Mouse (Mus musculus) CH12.LX (cell line): Measurements from ENCODE around the gene Os9. TPM values are rescaled to one million over a fixed set of nuclear protein-coding genes. Genes with fewer than 3 reads are reported as not detected.

Source experiments
- DNase-seq: peaks from one replicate; pipeline ENCODE4 v3.0.0-alpha.2; 2013; ENCODE audit errors: extremely low read depth
- H3K27ac ChIP-seq: 2 replicates; pipeline ENCODE4 v1.5.1; 2012; ENCODE audit warnings: low read depth, mild to moderate bottlenecking, control low read depth, moderate library complexity; ENCODE audit not compliant: insufficient read depth
- H3K27me3 ChIP-seq: replicated peaks from 2 replicates; pipeline ENCODE3; 2012; ENCODE audit warnings: inconsistent platforms
- H3K36me3 ChIP-seq, 2 experiments: replicated peaks in 1 of 2; 2 replicates each; pipeline versions ENCODE3 to v1.6.1; 2012; ENCODE audit warnings: inconsistent platforms in 1 of 2, low read length in 1 of 2, mild to moderate bottlenecking in 1 of 2, mixed read lengths in 1 of 2, moderate library complexity in 1 of 2; ENCODE audit not compliant: control insufficient read depth in 1 of 2, insufficient read depth in 1 of 2
- H3K4me1 ChIP-seq, 2 experiments: 2 replicates each; pipeline ENCODE4 v1.6.1; 2012; ENCODE audit warnings: inconsistent platforms in 1 of 2, moderate library complexity in 1 of 2; ENCODE audit not compliant: insufficient read depth in 2 of 2, control insufficient read depth in 1 of 2
- H3K4me2 ChIP-seq: 2 replicates; pipeline ENCODE4 v1.6.1; 2012; ENCODE audit warnings: low read depth, mild to moderate bottlenecking, control low read depth; ENCODE audit not compliant: poor library complexity, insufficient read depth, severe bottlenecking
- H3K4me3 ChIP-seq, 3 experiments: fragments of 150-350 bp in 1 of 3; sonication (generic) in 1 of 3; replicated peaks in 1 of 3; 2 replicates each; pipeline versions ENCODE3 to v1.5.1; 2011 to 2012; ENCODE audit warnings: low read depth in 2 of 3, low read length in 2 of 3, mild to moderate bottlenecking in 2 of 3, moderate library complexity in 2 of 3, control low read depth in 1 of 3, improper control_type of control experiment in 1 of 3, inconsistent platforms in 1 of 3, mixed read lengths in 1 of 3; ENCODE audit not compliant: poor library complexity in 1 of 3
- H3K79me2 ChIP-seq: replicated peaks from 2 replicates; pipeline ENCODE4 v1.6.1; 2012; ENCODE audit warnings: mild to moderate bottlenecking, moderate library complexity; ENCODE audit not compliant: control insufficient read depth, poor library complexity, insufficient read depth, severe bottlenecking; ENCODE audit errors: extremely low read depth
- H3K9ac ChIP-seq: 2 replicates; pipeline ENCODE4 v1.6.1; 2012; ENCODE audit warnings: low read depth, mild to moderate bottlenecking, control low read depth, moderate library complexity; ENCODE audit not compliant: insufficient read depth
- H3K9me3 ChIP-seq: replicated peaks from 2 replicates; pipeline ENCODE3; 2012; ENCODE audit warnings: low read length, inconsistent platforms, mixed read lengths
- BHLHE40 ChIP-seq: IDR thresholded peaks from 2 replicates; pipeline ENCODE4 v1.6.1; 2011; ENCODE audit warnings: mild to moderate bottlenecking, low read depth, low read length, improper control_type of control experiment
- CHD1 ChIP-seq: IDR thresholded peaks from 2 replicates; pipeline ENCODE4 v1.6.1; 2012; ENCODE audit warnings: low read depth, low read length, improper control_type of control experiment, inconsistent platforms
- EP300 ChIP-seq: IDR thresholded peaks from 2 replicates; pipeline ENCODE4 v1.6.1; 2011; ENCODE audit warnings: low read length, improper control_type of control experiment
- IRF4 ChIP-seq: IDR thresholded peaks from 2 replicates; pipeline ENCODE4 v1.6.1; 2014; ENCODE audit warnings: low read depth, mild to moderate bottlenecking, inconsistent platforms, low read length, improper control_type of control experiment
- MAX ChIP-seq: IDR thresholded peaks from 2 replicates; pipeline ENCODE4 v1.6.1; 2011; ENCODE audit warnings: low read length, improper control_type of control experiment
- MEF2A ChIP-seq: IDR thresholded peaks from 2 replicates; pipeline ENCODE4 v1.6.1; 2014; ENCODE audit warnings: low read depth, mild to moderate bottlenecking, inconsistent platforms, low read length, improper control_type of control experiment, borderline replicate concordance
- MXI1 ChIP-seq: IDR thresholded peaks from 2 replicates; pipeline ENCODE4 v1.6.1; 2011; ENCODE audit warnings: mild to moderate bottlenecking, low read depth, low read length, improper control_type of control experiment
- MYC ChIP-seq: IDR thresholded peaks from 2 replicates; pipeline ENCODE4 v1.6.1; 2011; ENCODE audit warnings: low read depth, mild to moderate bottlenecking, improper control_type of control experiment, low read length
- NELFE ChIP-seq: IDR thresholded peaks from 2 replicates; pipeline ENCODE4 v1.6.1; 2011; ENCODE audit warnings: low read depth, low read length, improper control_type of control experiment
- NRF1 ChIP-seq: IDR thresholded peaks from 2 replicates; pipeline ENCODE4 v1.6.1; 2014; ENCODE audit warnings: low read depth, mild to moderate bottlenecking, inconsistent platforms, low read length, improper control_type of control experiment, moderate library complexity
- PAX5 ChIP-seq: IDR thresholded peaks from 2 replicates; pipeline ENCODE4 v1.6.1; 2012; ENCODE audit warnings: low read length, inconsistent platforms, mixed read lengths
- POLR2AphosphoS2 ChIP-seq: IDR thresholded peaks from 2 replicates; pipeline ENCODE4 v1.6.1; 2011; ENCODE audit warnings: low read depth, low read length, improper control_type of control experiment
- RAD21 ChIP-seq: IDR thresholded peaks from 2 replicates; pipeline ENCODE4 v1.6.1; 2011; ENCODE audit warnings: low read depth, mild to moderate bottlenecking, low read length, improper control_type of control experiment, moderate library complexity
- SIN3A ChIP-seq: IDR thresholded peaks from 2 replicates; pipeline ENCODE4 v1.6.1; 2012; ENCODE audit warnings: low read length, improper control_type of control experiment, inconsistent platforms
- SMC3 ChIP-seq: IDR thresholded peaks from 2 replicates; pipeline ENCODE4 v1.6.1; 2011; ENCODE audit warnings: low read depth, low read length, improper control_type of control experiment
- TBP ChIP-seq: conservative IDR thresholded peaks from 2 replicates; pipeline ENCODE4 v1.6.1; 2011; ENCODE audit warnings: low read depth, low read length, improper control_type of control experiment
- TCF12 ChIP-seq: IDR thresholded peaks from 2 replicates; pipeline ENCODE4 v1.6.1; 2014; ENCODE audit warnings: low read depth, mild to moderate bottlenecking, inconsistent platforms, low read length, improper control_type of control experiment
- UBTF ChIP-seq: IDR thresholded peaks from 2 replicates; pipeline ENCODE4 v1.6.1; 2012; ENCODE audit warnings: low read depth, mild to moderate bottlenecking, inconsistent platforms, low read length, improper control_type of control experiment, moderate library complexity
- USF2 ChIP-seq: conservative IDR thresholded peaks from 2 replicates; pipeline ENCODE4 v1.6.1; 2011; ENCODE audit warnings: low read depth, low read length, improper control_type of control experiment
- ZNF384 ChIP-seq: IDR thresholded peaks from 2 replicates; pipeline ENCODE4 v1.6.1; 2012; ENCODE audit warnings: low read depth, low read length, improper control_type of control experiment, inconsistent platforms
- dilution Hi-C: fragments of 300-500 bp; cut with MboI; formaldehyde crosslinking; loops from 2 replicates; pipeline ENCODE4 v1.14.3; 2020; ENCODE audit warnings: low sequenced_read_pairs; ENCODE audit not compliant: extremely low pct_unique_long_range_greater_than_20kb, extremely low pct_ligation_motif_present
- in situ Hi-C: fragments of 300-500 bp; cut with MboI; formaldehyde crosslinking; loops from 3 replicates; pipeline ENCODE4 v1.14.3; 2019; ENCODE audit warnings: low sequenced_read_pairs, low pct_ligation_motif_present, low pct_unique_long_range_greater_than_20kb, mixed read lengths
- polyA plus RNA-seq: library from polyadenylated mRNA; unstranded; fragments of >175 nt; gene quantifications from 2 replicates; pipeline ENCODE4 v1.2.1, GENCODE M21; 2012; ENCODE audit warnings: low read depth; ENCODE audit not compliant: insufficient read length
- total RNA-seq, 2 experiments: library from RNA; depleted of rRNA; stranded (reverse); fragments of 300-350 nt in 1 of 2; fragments of >200 nt in 1 of 2; gene quantifications; 2 replicates each; pipeline ENCODE4 v1.2.3; 2012 to 2014

The Os9 gene
- total and polyA plus RNA-seq, 3 experiments: 42.8 to 82.7 (median 61.9) TPM

DNA sequence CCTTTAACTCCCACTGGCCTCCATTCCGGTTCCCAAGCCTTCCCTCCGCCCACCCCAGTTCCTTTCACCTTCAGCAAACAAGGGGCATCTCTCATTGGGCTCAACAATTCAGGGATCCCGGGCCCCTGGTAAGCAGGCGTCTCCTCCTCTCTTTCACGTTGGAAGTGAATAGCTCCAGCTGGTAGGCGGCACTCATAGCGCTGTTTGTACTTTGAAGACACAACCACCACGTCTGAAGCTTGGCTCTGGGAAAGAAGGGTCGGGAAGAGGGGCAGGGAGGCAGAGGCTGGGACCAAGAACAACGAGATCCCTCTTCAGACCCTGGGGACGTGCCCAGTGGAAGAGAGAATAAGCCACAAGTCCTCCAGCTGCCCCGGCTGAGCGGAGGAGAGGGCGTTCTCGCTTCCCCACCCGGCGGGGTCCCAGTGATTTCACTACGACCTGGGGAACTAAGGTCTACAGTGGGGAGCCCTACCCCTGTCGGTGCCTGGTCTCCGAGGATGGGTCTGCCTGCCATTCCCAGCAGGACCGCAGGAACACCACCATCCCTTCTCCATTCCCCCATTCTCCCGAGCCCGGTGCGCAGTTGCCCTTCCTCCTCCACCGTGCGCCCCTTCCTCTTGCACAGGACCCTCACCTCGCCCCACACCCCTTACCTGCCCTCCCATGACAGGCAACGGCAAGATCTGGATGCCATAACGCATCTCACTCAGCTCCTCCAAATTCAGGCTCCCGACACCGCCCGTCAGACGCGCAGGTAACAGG, 448 bp downstream of the Os9 start:
- no peaks in the 10 kb centered on the region for H3K27me3 ChIP-seq
- peaks cover 35 to 43% of the 10 kb centered on the region in 2 experiments for H3K36me3 ChIP-seq
- no peaks in the 10 kb centered on the region for H3K9me3 ChIP-seq
- H3K27ac ChIP-seq: peak overlapping the region; percentile 3
- no peak for DNase-seq
- TF ChIP-seq MXI1: 0 out of 2 replicates have a peak, but pooled peaks have one; percentile 15
- no peak for TF ChIP-seq USF2
- TF ChIP-seq TBP: no peak
- no peak for TF ChIP-seq UBTF
- no peak for TF ChIP-seq CHD1
- no peak for TF ChIP-seq MAX
- TF ChIP-seq NELFE: 0 out of 2 replicates have a peak, but pooled peaks have one; percentile 75
- TF ChIP-seq SMC3: no peak
- no peak for TF ChIP-seq NRF1
- no peak for TF ChIP-seq IRF4
- 0 out of 2 replicates have a peak, but pooled peaks have one; percentile 50 for TF ChIP-seq POLR2AphosphoS2
- TF ChIP-seq MEF2A: no peak
- TF ChIP-seq PAX5: no peak
- dilution Hi-C loops: no loop called here
- H3K79me2 ChIP-seq: peaks cover 7% of the 10 kb centered on the region; the same call in 1 of the 2 replicates
- peak overlapping the region; percentile 70 for H3K9ac ChIP-seq
- in situ Hi-C loops: no loop called here
- H3K4me3 ChIP-seq: peak overlapping the region; percentile 91 to 99 (median 98)
- H3K4me1 ChIP-seq: peaks cover 4 to 39% of the 10 kb centered on the region in 2 experiments; a peak in 3 of 4 replicates
- H3K4me2 ChIP-seq: peak overlapping the region; percentile 86

DNA sequence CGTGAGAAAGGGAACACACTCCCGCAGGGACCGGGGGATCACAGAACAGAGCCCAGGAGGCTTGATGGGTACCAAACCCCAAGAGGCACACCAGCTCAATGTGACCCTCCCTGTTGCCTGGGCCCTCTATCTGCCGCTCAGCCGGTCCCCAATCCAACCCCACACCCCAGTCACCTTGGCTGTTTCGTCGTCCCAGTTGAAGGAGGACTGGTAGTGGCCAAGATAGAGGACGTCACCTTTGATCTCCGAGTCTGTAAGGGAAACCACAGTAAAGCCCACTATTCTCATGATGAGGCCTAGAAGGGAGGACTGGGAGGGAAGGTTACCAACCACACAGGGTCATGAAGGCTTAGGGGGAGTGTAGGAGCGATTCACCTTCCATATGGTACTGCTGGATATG, 1.7 kb downstream of the Os9 start:
- DNase-seq: no peak
- peaks cover 7% of the 10 kb centered on the region; the same call in 1 of the 2 replicates for H3K79me2 ChIP-seq
- H3K36me3 ChIP-seq: peaks cover 39 to 53% of the 10 kb centered on the region in 2 experiments
- no peak overlapping the region for H3K27ac ChIP-seq
- no peak overlapping the region for H3K4me3 ChIP-seq
- TF ChIP-seq PAX5: no peak
- TF ChIP-seq SIN3A: no peak
- TF ChIP-seq BHLHE40: no peak
- TF ChIP-seq IRF4: no peak
- TF ChIP-seq ZNF384: no peak
- TF ChIP-seq RAD21: no peak
- no peak for TF ChIP-seq MYC
- TF ChIP-seq TCF12: no peak
- TF ChIP-seq USF2: no peak
- no peak for TF ChIP-seq TBP
- TF ChIP-seq EP300: no peak
- no peak overlapping the region for H3K9ac ChIP-seq
- dilution Hi-C loops: no loop called here
- in situ Hi-C loops: no loop called here
- H3K4me1 ChIP-seq: peaks cover 4 to 41% of the 10 kb centered on the region in 2 experiments; a peak in 3 of 4 replicates
- H3K9me3 ChIP-seq: no peaks in the 10 kb centered on the region
- no peak overlapping the region for H3K4me2 ChIP-seq
- no peaks in the 10 kb centered on the region for H3K27me3 ChIP-seq
